Mouse (Mus musculus) embryonic facial prominence, embryonic 13.5 days (tissue): Measurements from ENCODE around the gene Lurap1. TPM values are rescaled to one million over a fixed set of nuclear protein-coding genes. Genes with fewer than 3 reads are reported as not detected.
A peak's percentile ranks its signal among the peaks of the same experiment; 100 is the strongest.

ENCODE experiments used
- ATAC-seq: fragments of 200-750 bp; cut with Nextera tagmentation; 2 replicates; pipeline ENCODE4 v1.8.0; 2017; ENCODE audit warnings: low read depth; ENCODE audit not compliant: insufficient number of reproducible peaks, insufficient read depth, low FRiP score, low TSS enrichment
- H3K27ac ChIP-seq: fragments of 300-500 bp; sonication (generic); 2 replicates; pipeline ENCODE4 v1.5.1; 2015; ENCODE audit warnings: moderate library complexity, mild to moderate bottlenecking, inconsistent platforms
- H3K27me3 ChIP-seq: fragments of 300-500 bp; sonication (generic); 2 replicates; pipeline ENCODE4 v1.6.1; 2015; ENCODE audit warnings: mild to moderate bottlenecking, inconsistent platforms
- H3K36me3 ChIP-seq: fragments of 300-500 bp; sonication (generic); 2 replicates; pipeline ENCODE4 v1.6.1; 2015; ENCODE audit warnings: mild to moderate bottlenecking, inconsistent platforms
- H3K4me1 ChIP-seq: fragments of 300-500 bp; sonication (generic); 2 replicates; pipeline ENCODE4 v1.6.1; 2015; ENCODE audit warnings: inconsistent platforms
- H3K4me2 ChIP-seq: fragments of 300-500 bp; sonication (generic); 2 replicates; pipeline ENCODE4 v1.6.1; 2015; ENCODE audit warnings: moderate library complexity, mild to moderate bottlenecking, inconsistent platforms
- H3K4me3 ChIP-seq: fragments of 300-500 bp; sonication (generic); 2 replicates; pipeline ENCODE4 v1.5.1; 2015; ENCODE audit warnings: mild to moderate bottlenecking, inconsistent platforms
- H3K9ac ChIP-seq: fragments of 300-500 bp; sonication (generic); 2 replicates; pipeline ENCODE4 v1.6.1; 2015; ENCODE audit warnings: mild to moderate bottlenecking, inconsistent platforms
- H3K9me3 ChIP-seq: fragments of 300-500 bp; sonication (generic); 2 replicates; pipeline ENCODE4 v1.6.1; 2016; ENCODE audit warnings: inconsistent platforms
- WGBS: fragments of 180-500 bp; shearing (Covaris S2); methylation state at CpG from one replicate; pipeline ENCODE4 v1.1.7; 2015; ENCODE audit warnings: mixed read lengths; 5-methylcytosine and 5-hydroxymethylcytosine counted together
- polyA plus RNA-seq: library from polyadenylated mRNA; unstranded; fragments of >200 nt; fragmentation: Nextera tagmentation; extraction: Ambion mirVana; gene quantifications from 2 replicates; pipeline ENCODE4 v1.2.1, GENCODE M21; 2015

The Lurap1 gene
- polyA plus RNA-seq, 1 experiment from 2014 or later = 2.7 TPM

DNA sequence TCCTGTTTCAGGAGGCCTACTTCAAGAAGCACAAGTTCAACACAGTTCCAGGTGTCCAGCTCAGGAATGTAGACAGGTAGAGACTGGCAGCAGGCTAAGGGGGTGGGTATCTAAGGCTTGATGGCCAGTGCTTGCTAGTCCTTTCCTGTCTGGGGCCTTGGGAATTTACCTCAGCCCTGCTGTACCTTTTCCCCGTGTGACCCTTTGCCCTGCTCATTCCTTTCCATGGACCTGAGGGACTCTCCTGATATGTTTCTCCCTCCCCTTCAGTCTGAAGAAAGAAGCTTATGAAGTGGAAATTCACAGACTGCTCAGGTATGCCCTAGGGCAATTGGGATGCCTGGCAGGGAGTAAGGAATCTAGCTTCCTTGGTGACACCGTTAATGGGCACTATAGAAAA lies 6.7 kb upstream of the Lurap1 start:
- Histone ChIP-seq H3K27ac (no peak overlapping the region), H3K4me3 (no peak overlapping the region), H3K9me3 (no peaks in the 10 kb centered on the region), H3K27me3 (no peaks in the 10 kb centered on the region), H3K4me2 (no peak overlapping the region), H3K36me3 (peaks cover 81% of the 10 kb centered on the region), H3K9ac (no peak overlapping the region), H3K4me1 (no peaks in the 10 kb centered on the region)
- ATAC-seq = no peak
- 79% methylated on average over 2 of the region's 2 CpGs for WGBS

GRCm38 (mm10) chr4:116152702-116153101 lies 1.6 kb upstream of the Lurap1 start:
- Histone ChIP-seq H3K27me3 (no peaks in the 10 kb centered on the region), H3K9ac (no peak overlapping the region), H3K36me3 (peaks cover 59% of the 10 kb centered on the region), H3K4me2 (no peak overlapping the region), H3K4me3 (no peak overlapping the region), H3K27ac (no peak overlapping the region), H3K4me1 (peaks cover 15% of the 10 kb centered on the region), H3K9me3 (no peaks in the 10 kb centered on the region)
- 93% methylated on average over 15 of the region's 15 CpGs for WGBS
- ATAC-seq = no peak

- Histone ChIP-seq H3K4me2 (peak overlapping the region; percentile 69), H3K9ac (peak overlapping the region; percentile 93), H3K27ac (peak overlapping the region; percentile 89), H3K4me1 (peaks cover 15% of the 10 kb centered on the region), H3K9me3 (no peaks in the 10 kb centered on the region), H3K36me3 (peaks cover 41% of the 10 kb centered on the region), H3K4me3 (peak overlapping the region; percentile 75), H3K27me3 (no peaks in the 10 kb centered on the region)
- no peak for ATAC-seq
- 24% methylated on average over 4 of the region's 4 CpGs for WGBS
Measured at GRCm38 (mm10) chr4:116150862-116151221, 296 bp downstream of the Lurap1 start.

GRCm38 (mm10) chr4:116150156-116150861 lies 829 bp downstream of the Lurap1 start:
- Histone ChIP-seq H3K9ac (peak overlapping the region; percentile 93), H3K4me2 (peak overlapping the region; percentile 69), H3K36me3 (peaks cover 36% of the 10 kb centered on the region), H3K4me3 (peak overlapping the region; percentile 75), H3K4me1 (peaks cover 15% of the 10 kb centered on the region), H3K27ac (peak overlapping the region; percentile 89), H3K9me3 (no peaks in the 10 kb centered on the region), H3K27me3 (no peaks in the 10 kb centered on the region)
- peak; percentile 85 for ATAC-seq
- under 1% methylated on average over 64 of the region's 73 CpGs for WGBS

GRCm38 (mm10) chr4:116149812-116150155 lies 1.4 kb downstream of the Lurap1 start:
- H3K4me1 ChIP-seq = peaks cover 17% of the 10 kb centered on the region
- H3K27ac ChIP-seq = peak overlapping the region; percentile 89
- no peaks in the 10 kb centered on the region for H3K9me3 ChIP-seq
- H3K36me3 ChIP-seq = peaks cover 30% of the 10 kb centered on the region
- 18% methylated on average over 6 of the region's 6 CpGs for WGBS
- ATAC-seq = no peak
- no peaks in the 10 kb centered on the region for H3K27me3 ChIP-seq
- peak overlapping the region; percentile 69 for H3K4me2 ChIP-seq
- peak overlapping the region; percentile 75 for H3K4me3 ChIP-seq
- peak overlapping the region; percentile 93 for H3K9ac ChIP-seq

DNA sequence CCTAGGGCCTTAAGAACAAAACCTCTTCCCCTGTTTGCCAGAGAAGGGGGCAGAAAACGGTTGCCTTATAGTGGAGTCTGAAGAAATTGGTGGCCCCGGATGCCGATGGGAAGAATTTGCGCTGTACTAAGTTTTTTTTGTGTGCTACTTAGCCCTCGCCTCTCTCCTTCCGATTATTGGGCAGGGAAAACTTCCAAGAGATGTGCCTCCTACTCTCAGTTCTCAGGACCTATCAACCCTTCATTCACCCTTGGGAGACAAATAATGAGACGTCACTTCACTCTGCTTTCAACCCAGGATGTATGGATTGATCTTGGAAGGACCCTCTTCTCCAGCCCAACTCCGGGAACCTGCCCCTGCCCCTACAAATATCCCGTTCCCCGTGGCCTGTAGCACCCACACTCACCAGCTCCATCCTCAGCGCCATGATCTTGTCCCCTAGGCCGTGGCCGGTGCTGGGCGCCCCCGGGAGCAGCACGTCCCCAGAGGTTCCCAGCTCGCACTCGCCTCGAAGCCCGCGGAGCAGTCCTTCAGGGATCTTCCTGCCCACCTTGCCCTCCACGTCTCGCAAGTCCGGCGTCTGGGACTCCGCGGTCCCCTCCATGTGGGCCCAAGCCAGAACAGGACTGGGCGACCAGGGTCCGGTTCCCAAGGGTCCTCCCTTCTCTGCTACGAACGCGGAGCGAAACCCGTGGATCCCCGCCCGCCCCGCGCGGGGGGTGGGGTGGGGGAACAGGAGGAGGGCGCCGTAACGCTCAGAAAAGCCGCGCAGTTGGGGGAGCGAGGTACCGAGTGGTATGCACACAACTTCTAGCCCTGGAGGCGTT lies 7.0 kb downstream of the Lurap1 start:
- Histone ChIP-seq H3K4me3 (peak overlapping the region; percentile 71), H3K4me2 (peak overlapping the region; percentile 91), H3K9ac (peak overlapping the region; percentile 83), H3K36me3 (no peaks in the 10 kb centered on the region), H3K9me3 (no peaks in the 10 kb centered on the region), H3K27ac (no peak overlapping the region), H3K4me1 (peaks cover 14% of the 10 kb centered on the region), H3K27me3 (peaks cover 6% of the 10 kb centered on the region; the same call in 1 of the 2 replicates)
- WGBS = under 1% methylated on average over 40 of the region's 47 CpGs
- ATAC-seq = peak; percentile 58; the same call in 1 of the 2 replicates

DNA sequence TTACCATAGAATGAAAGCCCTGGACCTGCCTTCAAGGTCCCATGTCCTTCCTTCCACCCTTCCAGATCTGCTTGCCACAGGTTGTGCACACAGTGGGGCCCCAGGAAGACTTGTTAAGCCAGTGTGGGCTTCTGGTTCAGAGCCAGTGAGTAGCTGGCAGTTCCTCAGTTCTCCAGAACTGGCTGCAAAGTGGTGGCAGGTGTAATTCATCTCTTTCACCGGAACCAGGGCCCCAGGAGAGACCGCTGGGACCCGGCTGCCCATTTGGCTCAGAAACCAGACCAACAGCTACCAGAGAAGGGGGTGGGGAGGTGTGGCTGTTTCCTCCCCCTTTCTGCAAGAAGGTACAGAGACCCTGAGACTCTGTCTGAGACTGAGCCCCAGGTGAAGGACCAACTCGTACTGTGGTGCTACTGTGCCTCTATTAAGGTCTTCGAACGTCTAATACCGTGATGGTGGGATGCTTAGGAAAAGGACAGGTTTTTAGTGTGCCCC lies 7.8 kb downstream of the Lurap1 start:
- Histone ChIP-seq H3K27ac (no peak overlapping the region), H3K9ac (peak overlapping the region; percentile 83), H3K4me1 (peaks cover 14% of the 10 kb centered on the region), H3K36me3 (no peaks in the 10 kb centered on the region), H3K27me3 (peaks cover 6% of the 10 kb centered on the region; the same call in 1 of the 2 replicates), H3K4me2 (peak overlapping the region; percentile 91), H3K9me3 (no peaks in the 10 kb centered on the region), H3K4me3 (peak overlapping the region; percentile 71)
- ATAC-seq = no peak
- WGBS = 7% methylated on average over 7 of the region's 7 CpGs

GRCm38 (mm10) chr4:116142269-116142668 lies 8.9 kb downstream of the Lurap1 start:
- no peak overlapping the region for H3K9ac ChIP-seq
- no peak for ATAC-seq
- peaks cover 6% of the 10 kb centered on the region; the same call in 1 of the 2 replicates for H3K27me3 ChIP-seq
- H3K4me3 ChIP-seq = no peak overlapping the region
- no peaks in the 10 kb centered on the region for H3K9me3 ChIP-seq
- 81% methylated on average over 7 of the region's 7 CpGs for WGBS
- no peak overlapping the region for H3K27ac ChIP-seq
- 0 out of 2 replicates have a peak, but pooled peaks cover 2% of the 10 kb centered on the region for H3K36me3 ChIP-seq
- H3K4me2 ChIP-seq = no peak overlapping the region
- peaks cover 14% of the 10 kb centered on the region for H3K4me1 ChIP-seq

- H3K27me3 ChIP-seq = peaks cover 6% of the 10 kb centered on the region; the same call in 1 of the 2 replicates
- 80% methylated on average over 1 of the region's 1 CpGs for WGBS
- H3K4me2 ChIP-seq = no peak overlapping the region
- 0 out of 2 replicates have a peak, but pooled peaks cover 5% of the 10 kb centered on the region for H3K36me3 ChIP-seq
- no peaks in the 10 kb centered on the region for H3K9me3 ChIP-seq
- no peak for ATAC-seq
- no peak overlapping the region for H3K27ac ChIP-seq
- no peak overlapping the region for H3K4me3 ChIP-seq
- H3K4me1 ChIP-seq = peaks cover 14% of the 10 kb centered on the region
- no peak overlapping the region; the same call in 1 of the 2 replicates for H3K9ac ChIP-seq
Measured at GRCm38 (mm10) chr4:116141736-116142135, 9.4 kb downstream of the Lurap1 start.

DNA sequence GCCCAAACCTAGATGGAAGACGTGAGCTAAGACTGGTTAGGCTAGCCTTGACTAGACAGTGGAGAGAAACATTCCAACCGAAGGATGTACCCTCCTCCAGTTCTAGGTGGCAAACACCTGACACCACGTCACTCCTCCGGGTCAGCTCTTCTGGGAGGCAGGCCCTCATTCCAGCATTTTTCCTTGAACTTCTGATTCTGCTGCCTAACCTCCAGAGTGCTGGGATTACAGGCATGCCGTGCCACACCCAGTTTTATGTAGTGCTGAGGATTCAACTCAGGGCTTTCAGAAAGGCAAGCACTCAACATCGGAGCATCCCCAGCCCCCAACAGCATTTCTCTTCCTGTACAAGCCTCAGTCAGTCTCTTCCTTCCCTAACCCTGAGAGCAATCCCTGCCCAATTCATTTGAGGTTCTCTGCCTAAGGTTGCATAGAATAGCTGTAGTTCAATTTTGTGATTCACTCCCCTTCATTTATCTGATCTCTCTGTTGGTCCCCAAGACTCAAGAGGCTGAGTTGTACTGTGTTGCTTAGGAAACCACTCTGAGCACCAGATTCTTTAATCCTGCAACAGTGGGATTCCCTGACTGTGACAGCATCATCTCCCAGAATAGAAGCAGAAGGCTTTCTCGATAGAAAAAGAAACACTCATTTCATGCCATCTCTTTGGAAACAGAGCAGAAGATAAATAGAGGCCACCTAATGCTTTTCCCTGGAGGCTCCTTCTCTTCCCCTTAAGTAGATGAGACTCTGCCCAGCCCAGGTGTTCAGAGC lies 10.2 kb downstream of the Lurap1 start:
- no peak for ATAC-seq
- Histone ChIP-seq H3K4me1 (peaks cover 14% of the 10 kb centered on the region), H3K27ac (no peak overlapping the region), H3K36me3 (0 out of 2 replicates have a peak, but pooled peaks cover 8% of the 10 kb centered on the region), H3K4me3 (no peak overlapping the region), H3K9me3 (no peaks in the 10 kb centered on the region), H3K4me2 (no peak overlapping the region), H3K27me3 (peaks cover 6% of the 10 kb centered on the region; the same call in 1 of the 2 replicates), H3K9ac (no peak overlapping the region; the same call in 1 of the 2 replicates)
- WGBS = 78% methylated on average over 7 of the region's 7 CpGs

GRCm38 (mm10) chr4:116137421-116137996 lies 13.6 kb downstream of the Lurap1 start:
- 56% methylated on average over 13 of the region's 13 CpGs for WGBS
- H3K36me3 ChIP-seq = 0 out of 2 replicates have a peak, but pooled peaks cover 8% of the 10 kb centered on the region
- H3K27me3 ChIP-seq = no peaks in the 10 kb centered on the region
- no peaks in the 10 kb centered on the region for H3K9me3 ChIP-seq
- ATAC-seq = peak; percentile 43; the same call in 1 of the 2 replicates
- no peak overlapping the region for H3K4me2 ChIP-seq
- H3K27ac ChIP-seq = no peak overlapping the region
- peaks cover 3% of the 10 kb centered on the region; the same call in 1 of the 2 replicates for H3K4me1 ChIP-seq
- no peak overlapping the region for H3K9ac ChIP-seq
- H3K4me3 ChIP-seq = no peak overlapping the region
